Mouse (Mus musculus): ENCODE measurements around the gene Klre1.

Klre1 gene

GRCm38 (mm10) chr6:129577605-129578004, at the start of gene Klre1:
Gene Klre1 (plus strand): TSS chr6:129577905.
- DNase-seq (ENCODE audit: low spot score) = no peak

- DNase-seq (ENCODE audit: low spot score) = no peak
Observed at GRCm38 (mm10) chr6:129529605-129530004, 48.1 kb upstream of the Klre1 start.

GRCm38 (mm10) chr6:129530261-129530660, 47.4 kb upstream of the Klre1 start:
- DNase-seq (ENCODE audit: low spot score) = no peak

GRCm38 (mm10) chr6:129532556-129532941, 45.2 kb upstream of the Klre1 start:
- DNase-seq (ENCODE audit: low spot score) = peak; percentile 22

- peak; percentile 78 for DNase-seq (ENCODE audit: low spot score)
Observed at GRCm38 (mm10) chr6:129532942-129533860, 44.5 kb upstream of the Klre1 start, which contains the start of gene Gabarapl1. Gene Gabarapl1 (plus strand): TSS chr6:129533160.

DNA sequence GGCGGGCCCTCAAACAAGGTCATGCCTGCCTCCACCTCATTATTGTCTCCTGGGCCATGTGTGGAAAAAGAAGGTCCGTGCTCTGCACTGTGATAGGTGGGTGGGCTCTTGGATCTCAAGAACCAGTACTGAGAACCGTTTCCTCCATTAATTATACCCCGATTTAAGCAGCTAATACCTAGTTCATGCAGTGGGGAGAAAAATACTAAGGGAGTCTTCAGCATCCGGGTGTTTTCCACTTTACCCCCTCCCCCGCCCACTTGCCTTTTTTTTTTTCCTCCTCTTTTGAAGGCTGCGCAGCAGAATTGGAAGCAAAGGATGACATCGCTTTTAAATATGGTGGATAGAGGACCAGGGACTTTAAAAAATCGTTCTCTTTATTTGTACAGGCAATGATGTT, 43.6 kb upstream of the Klre1 start:
- DNase-seq (ENCODE audit: low spot score) = no peak

- no peak for DNase-seq (ENCODE audit: low spot score)
Observed at GRCm38 (mm10) chr6:129534627-129535190, 43.0 kb upstream of the Klre1 start.

GRCm38 (mm10) chr6:129535723-129536122, 42.0 kb upstream of the Klre1 start:
- DNase-seq (ENCODE audit: low spot score) = no peak

DNA sequence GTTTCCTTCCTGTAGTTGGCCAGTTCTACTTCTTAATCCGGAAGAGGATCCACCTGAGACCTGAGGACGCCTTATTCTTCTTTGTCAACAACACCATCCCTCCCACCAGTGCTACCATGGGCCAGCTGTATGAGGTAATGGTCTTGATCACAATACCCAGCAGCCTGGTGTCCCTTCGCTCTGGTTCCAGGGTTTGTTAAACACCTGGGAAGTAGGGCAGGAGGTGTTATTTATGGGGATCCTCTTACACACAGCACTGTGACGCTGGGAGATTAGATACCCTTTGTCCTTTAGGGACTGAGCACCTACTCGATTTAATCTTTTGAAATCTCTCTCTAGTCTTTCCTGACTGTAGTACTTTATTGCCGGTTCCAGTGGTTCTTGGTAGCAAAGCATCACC, 39.1 kb upstream of the Klre1 start:
- DNase-seq (ENCODE audit: low spot score) = no peak

DNA sequence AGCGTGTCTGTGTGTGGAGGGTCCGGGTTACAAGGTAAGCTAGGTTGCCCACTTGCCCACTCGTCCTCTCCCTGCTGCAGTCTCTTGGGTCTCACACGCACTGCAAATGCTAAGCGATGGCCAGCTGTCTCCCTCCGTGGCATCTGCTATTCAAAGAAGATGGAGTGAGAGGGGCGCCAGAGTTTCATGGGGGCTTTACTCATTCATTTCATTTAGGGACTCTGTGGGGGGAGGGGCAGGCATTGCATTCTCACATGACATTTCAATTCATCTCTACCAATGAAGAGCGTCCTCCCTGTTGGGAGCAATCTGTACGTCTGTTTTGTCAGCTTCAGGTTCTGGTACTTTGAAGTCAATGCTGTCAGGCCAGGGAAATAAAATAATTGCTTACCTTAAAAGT, 35.8 kb upstream of the Klre1 start:
- DNase-seq (ENCODE audit: low spot score) = no peak

- DNase-seq (ENCODE audit: low spot score) = no peak
Observed at GRCm38 (mm10) chr6:129542540-129542939, 35.2 kb upstream of the Klre1 start.

GRCm38 (mm10) chr6:129543709-129544606, 33.7 kb upstream of the Klre1 start:
- peak; percentile 80 for DNase-seq (ENCODE audit: low spot score)

GRCm38 (mm10) chr6:129547277-129547676, 30.4 kb upstream of the Klre1 start:
- no peak for DNase-seq (ENCODE audit: low spot score)

- no peak for DNase-seq (ENCODE audit: low spot score)
Observed at GRCm38 (mm10) chr6:129548009-129548408, 29.7 kb upstream of the Klre1 start.

DNA sequence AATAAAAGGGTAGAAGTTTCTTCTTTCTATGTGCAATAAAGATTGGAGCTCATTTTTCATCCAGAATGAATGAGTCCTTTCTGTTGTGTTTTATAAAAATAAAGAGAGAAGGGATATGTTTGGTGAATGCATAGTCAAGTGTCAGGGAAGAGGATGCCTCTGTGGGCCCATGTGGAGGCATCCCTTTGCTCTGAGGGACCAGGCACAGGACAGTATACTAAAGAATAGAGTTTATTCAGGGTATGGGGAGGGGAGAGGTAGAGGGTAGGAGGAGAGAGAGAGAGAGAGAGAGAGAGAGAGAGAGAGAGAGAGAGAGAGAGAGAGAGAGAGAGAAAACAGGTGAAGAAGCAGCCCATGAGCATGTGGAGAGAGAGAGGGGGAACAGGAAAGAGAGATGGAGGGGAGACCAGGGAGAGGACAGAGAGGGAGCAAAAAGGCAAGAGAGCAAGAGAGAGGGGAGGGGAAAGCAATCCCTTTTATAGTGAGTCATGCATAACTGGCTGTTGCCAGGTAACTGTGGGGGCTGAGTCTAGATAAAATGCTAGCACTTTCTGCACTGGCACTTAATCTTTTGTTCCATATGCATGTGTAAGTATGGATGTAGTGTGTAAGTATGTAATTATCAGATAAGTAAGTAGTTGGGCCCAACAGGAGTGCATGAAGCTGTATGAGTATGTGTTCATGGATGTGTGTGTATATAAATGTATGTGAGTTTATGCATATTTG, 20.2 kb upstream of the Klre1 start:
- peak; percentile 45 for DNase-seq (ENCODE audit: low spot score)

GRCm38 (mm10) chr6:129558946-129559640, 18.6 kb upstream of the Klre1 start:
- peak; percentile 91 for DNase-seq (ENCODE audit: low spot score)

GRCm38 (mm10) chr6:129559641-129560027, 18.1 kb upstream of the Klre1 start:
- no peak for DNase-seq (ENCODE audit: low spot score)

DNA sequence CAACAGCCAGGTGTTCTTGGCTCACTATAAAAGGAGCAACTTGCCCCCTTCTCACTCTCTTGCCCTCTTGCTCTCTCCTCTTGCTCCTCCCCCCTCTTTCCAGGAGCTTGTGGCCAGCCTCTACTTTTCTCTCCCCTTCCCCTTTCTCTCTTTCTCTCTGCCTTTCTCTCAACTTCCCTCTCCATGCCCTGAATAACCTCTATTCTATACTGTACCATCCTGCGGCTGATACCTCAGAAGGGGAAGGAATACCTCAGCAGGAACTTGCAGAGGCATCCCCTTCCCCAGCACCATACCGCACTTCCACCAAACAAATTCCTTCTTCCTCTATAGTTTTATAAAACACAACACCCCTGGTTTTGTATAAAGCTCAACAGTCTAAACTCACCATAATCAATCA, 12.4 kb upstream of the Klre1 start:
- no peak for DNase-seq (ENCODE audit: low spot score)

- DNase-seq (ENCODE audit: low spot score) = no peak
Observed at GRCm38 (mm10) chr6:129575315-129575714, 2.4 kb upstream of the Klre1 start.

- DNase-seq (ENCODE audit: low spot score) = peak; percentile 9
Observed at GRCm38 (mm10) chr6:129581274-129581673, 3.6 kb downstream of the Klre1 start.

- DNase-seq (ENCODE audit: low spot score) = no peak
Observed at GRCm38 (mm10) chr6:129581896-129582295, 4.2 kb downstream of the Klre1 start.
